Mouse (Mus musculus) midbrain, embryonic 16.5 days (tissue): ENCODE data around the gene Il15ra. TPM values are rescaled to one million over a fixed set of nuclear protein-coding genes. Genes with fewer than 3 reads are reported as not detected.

ENCODE experiments used
- ATAC-seq: fragments of 200-750 bp; cut with Nextera tagmentation; 2 replicates; pipeline ENCODE4 v1.8.0; 2017; ENCODE audit warnings: moderate TSS enrichment
- H3K27ac ChIP-seq: fragments of 300-500 bp; sonication (generic); 2 replicates; pipeline ENCODE4 v1.5.1; 2014; ENCODE audit warnings: mild to moderate bottlenecking, low read length, mixed read lengths
- H3K27me3 ChIP-seq: fragments of 300-500 bp; sonication (generic); 2 replicates; pipeline ENCODE4 v1.6.1; 2014; ENCODE audit warnings: low read depth, low read length, mixed read lengths; ENCODE audit not compliant: control insufficient read depth, insufficient read depth
- H3K36me3 ChIP-seq: fragments of 300-500 bp; sonication (generic); 2 replicates; pipeline ENCODE4 v1.6.1; 2014; ENCODE audit warnings: mild to moderate bottlenecking, low read length, moderate library complexity, mixed read lengths; ENCODE audit not compliant: control insufficient read depth, insufficient read depth
- H3K4me1 ChIP-seq: fragments of 300-500 bp; sonication (generic); 2 replicates; pipeline ENCODE4 v1.6.1; 2014; ENCODE audit warnings: mild to moderate bottlenecking, low read length, mixed read lengths; ENCODE audit not compliant: control insufficient read depth, insufficient read depth
- H3K4me2 ChIP-seq: fragments of 300-500 bp; sonication (generic); 2 replicates; pipeline ENCODE4 v1.6.1; 2014; ENCODE audit warnings: mild to moderate bottlenecking, low read length, mixed read lengths
- H3K4me3 ChIP-seq: fragments of 300-500 bp; sonication (generic); 2 replicates; pipeline ENCODE4 v1.5.1; 2014; ENCODE audit warnings: low read depth, mild to moderate bottlenecking, low read length, moderate library complexity, mixed read lengths
- H3K9ac ChIP-seq: fragments of 300-500 bp; sonication (generic); 2 replicates; pipeline ENCODE4 v1.6.1; 2014; ENCODE audit warnings: low read depth, low read length, mixed read lengths
- H3K9me3 ChIP-seq: fragments of 300-500 bp; sonication (generic); replicated peaks from 2 replicates; pipeline ENCODE4 v1.6.1; 2014; ENCODE audit warnings: mild to moderate bottlenecking, low read length, mixed read lengths; ENCODE audit not compliant: control insufficient read depth, poor library complexity, severe bottlenecking
- WGBS: fragments of 180-500 bp; shearing (Covaris S2); extraction: QIAGEN DNeasy Blood & Tissue Kit; methylation state at CpG from one replicate; pipeline ENCODE4 v1.1.7; 2014; 5-methylcytosine and 5-hydroxymethylcytosine counted together
- polyA plus RNA-seq: library from polyadenylated mRNA; unstranded; fragments of >200 nt; fragmentation: Nextera tagmentation; extraction: Ambion mirVana; gene quantifications from 2 replicates; pipeline ENCODE4 v1.2.1, GENCODE M21; 2015

Gene Il15ra
- polyA plus RNA-seq, 1 experiment from 2014 or later = 1.6 TPM

DNA sequence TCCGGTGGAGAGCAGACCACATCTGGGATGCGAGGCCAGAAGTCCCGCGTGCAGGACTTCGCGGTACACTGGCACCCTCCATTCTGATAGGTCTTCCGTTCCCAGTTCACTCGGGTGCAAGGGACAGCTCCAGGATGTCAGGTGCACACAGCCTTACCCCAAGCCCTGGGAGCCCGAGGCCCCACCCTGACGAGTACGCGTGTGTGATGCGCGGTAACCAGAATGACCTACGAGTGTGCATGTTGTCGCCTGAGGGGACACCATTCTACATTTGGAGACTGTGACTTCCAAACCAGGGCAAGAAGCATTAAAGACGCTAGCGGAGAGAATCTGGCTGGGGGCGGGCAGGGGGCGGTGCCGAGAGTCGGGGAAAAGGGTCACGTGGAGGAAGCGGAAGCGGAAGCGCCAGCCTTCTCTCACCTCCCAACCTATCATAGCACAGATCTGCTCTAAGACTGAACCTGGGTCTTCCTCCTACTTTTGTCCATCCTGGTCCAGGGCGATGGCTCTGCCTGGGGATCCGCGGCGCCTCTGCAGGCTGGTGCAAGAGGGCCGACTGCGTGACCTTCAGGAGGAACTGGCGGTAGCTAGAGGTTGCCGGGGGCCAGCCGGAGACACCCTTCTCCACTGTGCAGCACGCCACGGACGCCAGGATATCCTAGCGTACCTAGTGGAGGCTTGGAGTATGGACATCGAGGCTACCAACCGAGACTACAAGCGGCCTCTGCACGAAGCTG, 73.2 kb downstream of the Il15ra start:
- peaks cover 37% of the 10 kb centered on the region for H3K4me1 ChIP-seq
- ATAC-seq = peak; percentile 92
- WGBS = under 1% methylated on average over 43 of the region's 43 CpGs

More for the DNA sequence above, 73.2 kb downstream of the Il15ra start:
- Histone ChIP-seq H3K36me3 (peaks cover 20% of the 10 kb centered on the region), H3K4me3 (peak overlapping the region; percentile 92), H3K9me3 (no peaks in the 10 kb centered on the region), H3K4me2 (peak overlapping the region; percentile 84), H3K9ac (peak overlapping the region; percentile 80), H3K27ac (peak overlapping the region; percentile 97), H3K27me3 (no peaks in the 10 kb centered on the region)

Other genes starting within 250 kb of the Il15ra start
- gene Pfkfb3, start 151.2 kb upstream of the Il15ra start, polyA plus RNA-seq = 34.2 and 35.4 TPM in 2 replicates
- 132 TPM in 2 replicates for gene Rbm17, start 101.1 kb upstream of the Il15ra start, polyA plus RNA-seq
- gene Gm17490, start 79.0 kb upstream of the Il15ra start, polyA plus RNA-seq = not detected in 2 replicates
- gene Il2ra, start 62.5 kb upstream of the Il15ra start, polyA plus RNA-seq = 0.04 TPM in 1 of 2 replicates, not detected in the other
- 128 and 139 TPM in 2 replicates for gene Fbh1, start 72.3 kb downstream of the Il15ra start, polyA plus RNA-seq
- 47.8 and 50.3 TPM in 2 replicates for gene Ankrd16, start 72.6 kb downstream of the Il15ra start, polyA plus RNA-seq